Comparison of ENCODE assay signal across 8 mouse cellular contexts in genomic region chr5:14807136-14807535, GRCm38 (mm10).
DNase-seq lines count a peak whose midpoint lies in the region; ATAC-seq lines count a peak whose summit lies in the region.
"Had no signal": no experiment of that assay in that cellular context is flagged by ENCODE, and none has a peak within 500 bp of the region (broad histone marks: within the 10 kb centered on the region; RNA-seq: fewer than 3 reads in every experiment).

No protein-coding gene starts in this region.

- WGBS in hindbrain, embryonic 13.5 days = 4% methylated on average over 6 of the region's 6 CpGs

- no peak overlapping the region for H3K4me2 ChIP-seq in hindbrain, embryonic 13.5 days
- H3K4me2 ChIP-seq: stomach, embryonic 15.5 days had no signal

- no peaks in the 10 kb centered on the region for H3K36me3 ChIP-seq in hindbrain, embryonic 13.5 days
- H3K36me3 ChIP-seq: stomach, embryonic 15.5 days had no signal

- H3K9ac ChIP-seq in hindbrain, embryonic 13.5 days = no peak overlapping the region
- H3K9ac ChIP-seq: stomach, embryonic 15.5 days had no signal

- H3K27ac ChIP-seq in hindbrain, embryonic 13.5 days = no peak overlapping the region
- H3K27ac ChIP-seq: stomach, embryonic 15.5 days had no signal

- no peak overlapping the region for H3K4me3 ChIP-seq in hindbrain, embryonic 13.5 days
- H3K4me3 ChIP-seq: stomach, embryonic 15.5 days had no signal

- DNase-seq in ES-CJ7 (ENCODE audit: low read depth, low spot score) (peak; percentile 73), R1 (ENCODE audit: low read depth, low spot score) (peak; percentile 73)
- DNase-seq in cerebellum, postnatal 36 days = peak; percentile 60
- peak; percentile 16 to 34 for DNase-seq in layer of hippocampus, postnatal 14 days (ENCODE audit: low spot score in 2 of 2)
- peak; percentile 78 for DNase-seq in mesoderm, embryonic 11.5 days (ENCODE audit: low read depth, low spot score)
- peak; percentile 42 for DNase-seq in telencephalon, adult 2 months (ENCODE audit: low read depth, low spot score)

- ATAC-seq in hindbrain, embryonic 13.5 days (ENCODE audit: low FRiP score) = peak; percentile 82; the same call in 1 of the 2 replicates

- H3K4me1 ChIP-seq in hindbrain, embryonic 13.5 days (replicated peaks) = no peaks in the 10 kb centered on the region
- H3K4me1 ChIP-seq: stomach, embryonic 15.5 days had no signal

- H3K27me3 ChIP-seq in hindbrain, embryonic 13.5 days = no peaks in the 10 kb centered on the region
- H3K27me3 ChIP-seq: stomach, embryonic 15.5 days had no signal

- H3K9me3 ChIP-seq in hindbrain, embryonic 13.5 days = no peaks in the 10 kb centered on the region
- H3K9me3 ChIP-seq: stomach, embryonic 15.5 days had no signal

Comparison
In these comparisons a context has a peak if more than half of its experiments do, and no peak if none do; other contexts are left out.
1. DNase-seq: peak in every context shown above with its lines; median percentile 78 in mesoderm, embryonic 11.5 days; 73 in ES-CJ7; 73 in R1; 60 in cerebellum, postnatal 36 days; 42 in telencephalon, adult 2 months; 25 in layer of hippocampus, postnatal 14 days.